Mouse (Mus musculus) olfactory bulb, adult 2 months (tissue): ENCODE results near the gene Mrps17.

Experiments used
- CTCF ChIP-seq: fragments of 200-500 bp; IDR thresholded peaks from 2 replicates; pipeline ENCODE4 v1.5.1; 2012; ENCODE audit warnings: low read depth, mild to moderate bottlenecking, low read length, moderate library complexity; ENCODE audit not compliant: insufficient read depth
- POLR2A ChIP-seq: fragments of 200-500 bp; IDR thresholded peaks from 2 replicates; pipeline ENCODE4 v1.6.1; 2012; ENCODE audit warnings: mild to moderate bottlenecking, low read depth, low read length, moderate library complexity; ENCODE audit not compliant: insufficient read depth

DNA sequence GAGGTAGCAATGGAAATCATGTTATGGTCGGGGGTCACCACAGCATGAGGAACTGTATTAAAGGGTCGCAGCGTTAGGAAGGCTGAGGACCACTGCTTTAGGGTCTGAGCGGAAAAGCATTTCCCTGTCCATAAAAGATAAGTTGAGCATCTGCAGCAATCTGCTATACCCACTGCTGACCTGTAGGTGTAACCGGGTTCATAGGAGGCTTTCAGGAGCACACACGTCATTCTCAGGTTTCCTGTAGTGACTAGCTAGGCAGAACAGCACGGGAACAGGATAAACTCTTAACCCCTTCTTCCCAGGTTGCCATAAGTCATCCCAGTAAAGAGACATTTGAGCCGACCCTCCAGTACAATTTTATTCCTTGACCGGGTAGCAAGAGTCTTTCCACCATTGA, 1.7 kb downstream of the Mrps17 start:
- TF ChIP-seq POLR2A (no peak), CTCF (no peak)
